Mouse (Mus musculus) heart, embryonic 11.5 days (tissue): ENCODE data around the gene Dntt. TPM values are rescaled to one million over a fixed set of nuclear protein-coding genes. Genes with fewer than 3 reads are reported as not detected.

Source experiments
- ATAC-seq: fragments of 200-750 bp; cut with Nextera tagmentation; replicated peaks from 2 replicates; pipeline ENCODE4 v1.8.0; 2017; ENCODE audit warnings: moderate library complexity; ENCODE audit not compliant: insufficient number of reproducible peaks, low FRiP score, low TSS enrichment
- H3K27ac ChIP-seq: fragments of 300-500 bp; sonication (generic); 2 replicates; pipeline ENCODE4 v1.5.1; 2014; ENCODE audit warnings: mild to moderate bottlenecking, low read depth, low read length
- H3K27me3 ChIP-seq: fragments of 300-500 bp; sonication (generic); 2 replicates; pipeline ENCODE4 v1.6.1; 2014; ENCODE audit warnings: mild to moderate bottlenecking, low read length, mixed read lengths; ENCODE audit not compliant: control insufficient read depth, insufficient read depth
- H3K36me3 ChIP-seq: fragments of 300-500 bp; sonication (generic); 2 replicates; pipeline ENCODE4 v1.6.1; 2014; ENCODE audit warnings: mild to moderate bottlenecking, low read length, moderate library complexity, mixed read lengths; ENCODE audit not compliant: control insufficient read depth, insufficient read depth
- H3K4me1 ChIP-seq: fragments of 300-500 bp; sonication (generic); 2 replicates; pipeline ENCODE4 v1.6.1; 2014; ENCODE audit warnings: low read length; ENCODE audit not compliant: control insufficient read depth, insufficient read depth
- H3K4me2 ChIP-seq: fragments of 300-500 bp; sonication (generic); 2 replicates; pipeline ENCODE4 v1.6.1; 2014; ENCODE audit warnings: mild to moderate bottlenecking, moderate library complexity
- H3K4me3 ChIP-seq: fragments of 300-500 bp; sonication (generic); 2 replicates; pipeline ENCODE4 v1.5.1; 2014; ENCODE audit warnings: low read depth, low read length
- H3K9ac ChIP-seq: fragments of 300-500 bp; sonication (generic); 2 replicates; pipeline ENCODE4 v1.6.1; 2014; ENCODE audit warnings: mild to moderate bottlenecking, low read depth, low read length, moderate library complexity
- H3K9me3 ChIP-seq: fragments of 300-500 bp; sonication (generic); replicated peaks from 2 replicates; pipeline ENCODE4 v1.6.1; 2016; ENCODE audit warnings: low read length; ENCODE audit not compliant: control insufficient read depth
- WGBS: fragments of 180-500 bp; shearing (Covaris S2); extraction: QIAGEN DNeasy Blood & Tissue Kit; methylation state at CpG from one replicate; pipeline ENCODE4 v1.1.7; 2014; ENCODE audit not compliant: insufficient replicate concordance; 5-methylcytosine and 5-hydroxymethylcytosine counted together
- polyA plus RNA-seq: library from polyadenylated mRNA; unstranded; fragments of >200 nt; fragmentation: Nextera tagmentation; extraction: Ambion mirVana; gene quantifications from 2 replicates; pipeline ENCODE4 v1.2.1, GENCODE M21; 2014

Dntt gene
- polyA plus RNA-seq, 1 experiment from 2014 or later: not detected

- Histone ChIP-seq H3K27ac (no peak overlapping the region), H3K4me1 (no peaks in the 10 kb centered on the region), H3K9ac (no peak overlapping the region), H3K4me3 (no peak overlapping the region), H3K27me3 (no peaks in the 10 kb centered on the region), H3K9me3 (no peaks in the 10 kb centered on the region), H3K36me3 (no peaks in the 10 kb centered on the region), H3K4me2 (no peak overlapping the region)
- no peak for ATAC-seq
- WGBS: 90% methylated on average over 3 of the region's 3 CpGs
Observed at GRCm38 (mm10) chr19:41003694-41004315, 25.3 kb upstream of the Dntt start.

- no peaks in the 10 kb centered on the region for H3K4me1 ChIP-seq
- no peak overlapping the region for H3K4me3 ChIP-seq
- H3K27ac ChIP-seq: no peak overlapping the region
- H3K9me3 ChIP-seq: no peaks in the 10 kb centered on the region
- no peaks in the 10 kb centered on the region for H3K27me3 ChIP-seq
- no peak overlapping the region for H3K9ac ChIP-seq
- no peak overlapping the region for H3K4me2 ChIP-seq
- H3K36me3 ChIP-seq: no peaks in the 10 kb centered on the region
- 27% methylated on average over 4 of the region's 4 CpGs for WGBS
- ATAC-seq: no peak
Observed at GRCm38 (mm10) chr19:41006621-41007020, 22.5 kb upstream of the Dntt start.

- H3K27ac ChIP-seq: no peak overlapping the region
- H3K4me3 ChIP-seq: no peak overlapping the region
- no peak overlapping the region for H3K4me2 ChIP-seq
- WGBS: 31% methylated on average over 6 of the region's 6 CpGs
- H3K36me3 ChIP-seq: no peaks in the 10 kb centered on the region
- H3K9ac ChIP-seq: no peak overlapping the region
- H3K4me1 ChIP-seq: no peaks in the 10 kb centered on the region
- H3K9me3 ChIP-seq: no peaks in the 10 kb centered on the region
- no peak for ATAC-seq
- no peaks in the 10 kb centered on the region for H3K27me3 ChIP-seq
Observed at GRCm38 (mm10) chr19:41007326-41007725, 21.7 kb upstream of the Dntt start.

- H3K4me3 ChIP-seq: no peak overlapping the region
- H3K27ac ChIP-seq: no peak overlapping the region
- no peak overlapping the region for H3K9ac ChIP-seq
- ATAC-seq: no peak
- no peaks in the 10 kb centered on the region for H3K9me3 ChIP-seq
- no peaks in the 10 kb centered on the region for H3K4me1 ChIP-seq
- H3K4me2 ChIP-seq: no peak overlapping the region
- H3K36me3 ChIP-seq: no peaks in the 10 kb centered on the region
- 60% methylated on average over 4 of the region's 4 CpGs for WGBS
- no peaks in the 10 kb centered on the region for H3K27me3 ChIP-seq
Observed at GRCm38 (mm10) chr19:41007733-41008132, 21.3 kb upstream of the Dntt start.

- Histone ChIP-seq H3K9me3 (no peaks in the 10 kb centered on the region), H3K4me1 (no peaks in the 10 kb centered on the region), H3K4me3 (no peak overlapping the region), H3K27ac (no peak overlapping the region), H3K36me3 (no peaks in the 10 kb centered on the region), H3K27me3 (peaks cover 4% of the 10 kb centered on the region), H3K4me2 (no peak overlapping the region), H3K9ac (no peak overlapping the region)
- 82% methylated on average over 5 of the region's 5 CpGs for WGBS
- ATAC-seq: no peak
Observed at GRCm38 (mm10) chr19:41008674-41009395, 20.2 kb upstream of the Dntt start.

- Histone ChIP-seq H3K9me3 (no peaks in the 10 kb centered on the region), H3K9ac (no peak overlapping the region), H3K4me2 (no peak overlapping the region), H3K36me3 (no peaks in the 10 kb centered on the region), H3K27me3 (peaks cover 6% of the 10 kb centered on the region), H3K4me3 (no peak overlapping the region), H3K27ac (no peak overlapping the region), H3K4me1 (no peaks in the 10 kb centered on the region)
- 14% methylated on average over 5 of the region's 5 CpGs for WGBS
- no peak for ATAC-seq
Observed at GRCm38 (mm10) chr19:41011676-41012075, 17.4 kb upstream of the Dntt start.

GRCm38 (mm10) chr19:41013591-41013990 lies 15.5 kb upstream of the Dntt start:
- H3K9ac ChIP-seq: no peak overlapping the region
- H3K27ac ChIP-seq: no peak overlapping the region
- no peak overlapping the region for H3K4me2 ChIP-seq
- H3K4me1 ChIP-seq: no peaks in the 10 kb centered on the region
- H3K27me3 ChIP-seq: peaks cover 6% of the 10 kb centered on the region
- no peak overlapping the region for H3K4me3 ChIP-seq
- ATAC-seq: no peak
- H3K36me3 ChIP-seq: no peaks in the 10 kb centered on the region
- under 1% methylated on average over 5 of the region's 5 CpGs for WGBS
- H3K9me3 ChIP-seq: no peaks in the 10 kb centered on the region

- H3K4me1 ChIP-seq: no peaks in the 10 kb centered on the region
- H3K4me2 ChIP-seq: no peak overlapping the region
- peaks cover 6% of the 10 kb centered on the region for H3K27me3 ChIP-seq
- H3K9me3 ChIP-seq: no peaks in the 10 kb centered on the region
- no peak overlapping the region for H3K4me3 ChIP-seq
- no peaks in the 10 kb centered on the region for H3K36me3 ChIP-seq
- 17% methylated on average over 9 of the region's 9 CpGs for WGBS
- H3K27ac ChIP-seq: no peak overlapping the region
- no peak overlapping the region for H3K9ac ChIP-seq
- ATAC-seq: no peak
Observed at GRCm38 (mm10) chr19:41014003-41014402, 15.1 kb upstream of the Dntt start.
